Mouse (Mus musculus) lung, postnatal 0 days (tissue): ENCODE data around the gene Plagl1. TPM values are rescaled to one million over a fixed set of nuclear protein-coding genes. Genes with fewer than 3 reads are reported as not detected.

Experiments used
- ATAC-seq: fragments of 200-750 bp; cut with Nextera tagmentation; 2 replicates; pipeline ENCODE4 v1.8.0; 2017; ENCODE audit warnings: moderate library complexity
- DNase-seq: peaks from one replicate; pipeline ENCODE4 v3.0.0-alpha.2; 2016; ENCODE audit warnings: low spot score
- H3K27ac ChIP-seq: fragments of 300-500 bp; sonication (generic); 2 replicates; pipeline ENCODE4 v1.5.1; 2014; ENCODE audit warnings: antibody characterized with exemption, mild to moderate bottlenecking, low read length, mixed read lengths
- H3K27me3 ChIP-seq: fragments of 300-500 bp; sonication (generic); replicated peaks from 2 replicates; pipeline ENCODE4 v1.6.1; 2014; ENCODE audit warnings: low read length, mixed read lengths; ENCODE audit not compliant: insufficient read depth
- H3K36me3 ChIP-seq: fragments of 300-500 bp; sonication (generic); 2 replicates; pipeline ENCODE4 v1.6.1; 2014; ENCODE audit warnings: low read length, mixed read lengths; ENCODE audit not compliant: insufficient read depth
- H3K4me1 ChIP-seq: fragments of 300-500 bp; sonication (generic); 2 replicates; pipeline ENCODE4 v1.6.1; 2014; ENCODE audit warnings: antibody characterized with exemption, low read depth, low read length, mixed read lengths; ENCODE audit not compliant: insufficient read depth
- H3K4me2 ChIP-seq: fragments of 300-500 bp; sonication (generic); replicated peaks from 2 replicates; pipeline ENCODE4 v1.6.1; 2014; ENCODE audit warnings: low read depth, mild to moderate bottlenecking, low read length, moderate library complexity, mixed read lengths
- H3K4me3 ChIP-seq: fragments of 300-500 bp; sonication (generic); 2 replicates; pipeline ENCODE4 v1.5.1; 2014; ENCODE audit warnings: low read depth, low read length
- H3K9ac ChIP-seq: fragments of 300-500 bp; sonication (generic); replicated peaks from 2 replicates; pipeline ENCODE4 v1.6.1; 2014; ENCODE audit warnings: low read depth, mild to moderate bottlenecking
- H3K9me3 ChIP-seq: fragments of 300-500 bp; sonication (generic); 2 replicates; pipeline ENCODE4 v1.6.1; 2016; ENCODE audit warnings: low read length, mixed read lengths
- CTCF ChIP-seq: IDR thresholded peaks from 2 replicates; pipeline ENCODE4 v1.5.1; 2016; ENCODE audit warnings: antibody characterized with exemption, mild to moderate bottlenecking
- EP300 ChIP-seq: IDR thresholded peaks from 2 replicates; pipeline ENCODE4 v1.6.1; 2016; ENCODE audit warnings: antibody characterized with exemption, mild to moderate bottlenecking, control low read depth
- WGBS: fragments of 180-500 bp; shearing (Covaris S2); extraction: QIAGEN DNeasy Blood & Tissue Kit; methylation state at CpG from one replicate; pipeline ENCODE4 v1.1.7; 2014; 5-methylcytosine and 5-hydroxymethylcytosine counted together
- polyA plus RNA-seq: library from polyadenylated mRNA; unstranded; fragments of >200 nt; fragmentation: Nextera tagmentation; extraction: Ambion mirVana; gene quantifications from 2 replicates; pipeline ENCODE4 v1.2.1, GENCODE M21; 2015

Plagl1 gene
- polyA plus RNA-seq, 1 experiment from 2014 or later, result 43.4 TPM

DNA sequence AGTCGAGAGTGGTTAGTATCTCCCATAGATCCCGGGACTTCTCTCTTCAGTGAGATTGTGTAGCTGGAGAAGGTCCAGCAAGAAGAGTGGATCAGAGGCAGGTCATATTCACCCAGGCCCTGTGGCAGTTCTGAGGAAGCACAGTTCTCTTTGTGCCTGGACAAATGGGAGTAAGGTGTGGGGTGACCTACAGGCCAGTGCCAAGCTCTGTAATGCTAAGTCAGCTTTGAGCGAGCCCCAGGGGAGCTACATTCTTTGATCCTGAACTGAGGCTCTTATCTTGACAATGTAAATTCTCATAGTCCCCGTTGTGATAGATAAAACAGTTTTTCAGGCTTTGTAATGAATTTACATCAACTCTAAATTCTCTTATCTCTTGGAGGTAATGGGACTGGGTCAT, 42.1 kb downstream of the Plagl1 start:
- H3K9me3 ChIP-seq, result no peaks in the 10 kb centered on the region
- no peak for DNase-seq
- H3K4me3 ChIP-seq, result no peak overlapping the region
- WGBS, result 52% methylated on average over 4 of the region's 4 CpGs
- no peak overlapping the region for H3K9ac ChIP-seq
- H3K4me2 ChIP-seq, result no peak overlapping the region
- no peaks in the 10 kb centered on the region for H3K4me1 ChIP-seq
- no peak for ATAC-seq
- no peaks in the 10 kb centered on the region for H3K27me3 ChIP-seq
- no peak for TF ChIP-seq EP300
- TF ChIP-seq CTCF, result no peak
- no peaks in the 10 kb centered on the region for H3K36me3 ChIP-seq
- H3K27ac ChIP-seq, result no peak overlapping the region

DNA sequence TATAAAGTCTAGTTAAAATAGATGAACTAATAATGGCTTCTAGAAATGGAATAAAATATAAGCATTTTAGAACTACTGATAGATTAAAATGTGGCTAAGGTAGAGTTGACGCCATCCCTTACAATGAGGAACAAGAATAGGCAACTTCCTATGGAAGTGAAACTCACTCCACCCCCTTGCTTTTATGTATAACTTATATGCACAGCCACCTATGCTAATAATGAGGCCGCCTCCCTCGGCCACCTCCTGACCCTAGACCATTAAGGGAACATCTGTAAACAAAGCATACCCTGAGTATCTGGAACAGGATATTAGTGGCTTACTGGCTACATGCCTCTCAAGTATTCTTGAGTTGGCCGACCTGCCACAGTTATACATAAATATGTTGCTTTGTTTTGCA, 43.5 kb downstream of the Plagl1 start:
- DNase-seq, result no peak
- no peak overlapping the region for H3K4me3 ChIP-seq
- H3K9ac ChIP-seq, result no peak overlapping the region
- no peak for TF ChIP-seq CTCF
- no peak for TF ChIP-seq EP300
- H3K9me3 ChIP-seq, result no peaks in the 10 kb centered on the region
- no peak overlapping the region for H3K27ac ChIP-seq
- 59% methylated on average over 4 of the region's 4 CpGs for WGBS
- no peak overlapping the region for H3K4me2 ChIP-seq
- no peak for ATAC-seq
- H3K27me3 ChIP-seq, result no peaks in the 10 kb centered on the region
- H3K4me1 ChIP-seq, result 0 out of 2 replicates have a peak, but pooled peaks cover 2% of the 10 kb centered on the region
- no peaks in the 10 kb centered on the region for H3K36me3 ChIP-seq

DNA sequence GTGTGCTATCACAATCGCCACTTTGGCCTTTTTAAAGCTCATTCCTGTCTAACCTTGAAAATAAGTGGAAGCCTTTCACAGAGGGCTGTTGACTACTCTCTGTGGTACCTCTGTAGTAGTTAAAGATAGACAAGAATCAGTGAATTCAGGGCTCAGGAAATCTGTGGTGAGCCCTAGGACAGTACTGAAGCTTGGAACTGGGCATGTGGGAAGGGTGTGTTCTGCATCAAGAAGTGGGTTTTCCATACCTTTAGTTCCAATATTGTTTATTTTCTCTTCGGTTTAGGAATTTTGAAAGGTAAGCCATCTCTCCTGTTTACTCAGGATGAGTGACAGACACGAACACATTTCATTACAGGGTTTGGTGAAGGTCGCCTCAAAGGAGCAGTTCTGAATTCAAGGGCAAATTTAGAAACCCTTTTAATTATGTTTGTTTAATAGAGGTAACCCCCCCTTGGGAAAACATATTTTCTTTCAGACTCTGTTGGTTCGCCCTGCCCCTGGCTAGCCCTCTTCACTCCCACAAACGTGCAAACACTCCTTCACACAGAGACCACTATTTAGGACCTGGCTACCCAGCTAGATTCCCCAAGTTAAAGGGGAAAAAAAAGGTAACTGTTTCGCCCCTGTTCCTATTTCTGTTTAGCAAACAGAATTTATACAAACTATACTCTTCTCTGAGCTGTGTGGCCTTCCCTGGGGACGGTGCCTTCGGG, 46.8 kb downstream of the Plagl1 start:
- H3K27me3 ChIP-seq, result no peaks in the 10 kb centered on the region
- H3K4me2 ChIP-seq, result no peak overlapping the region
- H3K4me1 ChIP-seq, result peaks cover 2% of the 10 kb centered on the region; the same call in 1 of the 2 replicates
- no peaks in the 10 kb centered on the region for H3K36me3 ChIP-seq
- no peak overlapping the region for H3K27ac ChIP-seq
- no peak overlapping the region for H3K9ac ChIP-seq
- DNase-seq (no peak), ATAC-seq (no peak)
- TF ChIP-seq EP300 (no peak), CTCF (no peak)
- WGBS, result 48% methylated on average over 9 of the region's 9 CpGs
- no peaks in the 10 kb centered on the region for H3K9me3 ChIP-seq
- H3K4me3 ChIP-seq, result no peak overlapping the region

DNA sequence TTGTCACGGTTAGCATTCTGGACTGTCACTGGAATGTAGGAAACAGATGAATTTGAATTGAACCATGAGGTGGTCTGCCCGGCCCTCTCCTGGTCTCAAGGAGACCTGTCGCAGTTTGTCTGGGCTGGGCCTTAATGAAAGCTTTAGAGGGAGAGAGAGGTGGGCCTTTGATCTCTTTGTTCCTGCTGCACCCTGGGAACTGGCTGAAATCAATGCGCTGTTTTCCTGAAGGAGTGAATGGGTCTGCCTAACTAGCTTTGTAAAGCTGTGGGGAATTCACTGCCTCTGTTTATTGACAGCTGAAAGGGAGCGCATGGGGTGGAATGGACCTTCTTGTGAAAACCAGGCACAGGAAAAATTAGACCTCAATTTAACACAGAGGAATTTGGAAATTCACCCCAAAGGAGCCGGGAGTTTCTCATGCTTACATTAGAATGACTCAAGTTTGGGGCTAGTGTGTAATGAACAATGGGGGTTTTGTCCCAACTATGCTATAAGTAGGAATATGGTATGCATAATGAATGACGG, 47.8 kb downstream of the Plagl1 start:
- Histone ChIP-seq H3K9me3 (no peaks in the 10 kb centered on the region), H3K9ac (no peak overlapping the region), H3K4me1 (peaks cover 2% of the 10 kb centered on the region; the same call in 1 of the 2 replicates), H3K36me3 (no peaks in the 10 kb centered on the region), H3K4me3 (no peak overlapping the region), H3K27ac (no peak overlapping the region), H3K27me3 (no peaks in the 10 kb centered on the region), H3K4me2 (no peak overlapping the region)
- WGBS, result 46% methylated on average over 7 of the region's 7 CpGs
- TF ChIP-seq CTCF, result no peak
- no peak for TF ChIP-seq EP300
- ATAC-seq (no peak), DNase-seq (no peak)

DNA sequence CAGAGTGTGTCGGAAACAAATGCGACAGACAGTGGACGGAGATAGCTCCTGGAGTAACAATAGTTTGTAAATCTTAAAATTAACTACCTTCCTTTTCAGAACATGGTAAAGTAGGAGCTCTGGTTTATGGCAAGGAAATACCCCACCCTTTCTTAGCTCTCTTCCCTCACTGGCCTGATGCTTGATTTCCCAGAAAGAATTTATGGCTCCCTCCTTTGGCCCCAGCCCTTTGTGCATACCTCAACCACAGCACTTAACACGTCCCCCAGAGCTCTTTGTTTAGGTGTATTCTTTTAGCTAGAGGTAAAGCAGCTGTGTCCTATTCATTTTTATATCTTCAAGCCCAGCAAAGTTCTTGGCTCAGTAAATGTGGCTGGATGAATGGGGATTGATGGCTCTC, 48.5 kb downstream of the Plagl1 start:
- Histone ChIP-seq H3K27me3 (no peaks in the 10 kb centered on the region), H3K9ac (no peak overlapping the region), H3K36me3 (no peaks in the 10 kb centered on the region), H3K4me2 (no peak overlapping the region), H3K27ac (no peak overlapping the region), H3K9me3 (no peaks in the 10 kb centered on the region), H3K4me1 (peaks cover 2% of the 10 kb centered on the region; the same call in 1 of the 2 replicates), H3K4me3 (no peak overlapping the region)
- ATAC-seq (no peak), DNase-seq (no peak)
- 64% methylated on average over 4 of the region's 4 CpGs for WGBS
- TF ChIP-seq EP300 (no peak), CTCF (no peak)

DNA sequence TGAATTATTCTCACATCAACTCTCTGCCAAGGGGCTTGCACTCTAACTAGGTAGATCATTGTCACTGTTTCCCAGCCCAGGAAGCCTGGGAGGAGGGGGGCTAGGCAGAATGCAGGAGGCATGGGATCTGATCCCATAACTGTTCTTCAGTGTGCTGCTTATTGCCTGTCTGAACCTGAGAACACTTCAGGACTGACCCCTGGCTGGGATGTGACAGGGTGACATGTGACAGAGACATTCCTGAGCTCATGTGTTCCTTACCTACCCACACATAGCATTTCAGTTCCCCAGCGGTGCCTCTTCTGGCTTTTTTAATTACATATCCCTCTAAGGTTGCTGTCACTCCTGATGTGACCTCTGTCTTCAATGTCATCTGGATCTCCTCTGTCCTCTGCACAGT, 49.5 kb downstream of the Plagl1 start:
- Histone ChIP-seq H3K27ac (no peak overlapping the region), H3K4me1 (peaks cover 2% of the 10 kb centered on the region; the same call in 1 of the 2 replicates), H3K4me3 (no peak overlapping the region), H3K27me3 (no peaks in the 10 kb centered on the region), H3K9ac (no peak overlapping the region), H3K4me2 (no peak overlapping the region), H3K9me3 (no peaks in the 10 kb centered on the region), H3K36me3 (no peaks in the 10 kb centered on the region)
- WGBS, result 80% methylated on average over 1 of the region's 1 CpGs
- no peak for TF ChIP-seq CTCF
- no peak for TF ChIP-seq EP300
- ATAC-seq (no peak), DNase-seq (no peak)
